Mouse (Mus musculus) embryo, embryonic 9.5 days (tissue): ENCODE data around the gene Ccdc182.

Experiments used
- DNase-seq: peaks from one replicate; pipeline ENCODE4 v3.0.0-alpha.2; 2017; ENCODE audit errors: extremely low spot score

The Ccdc182 gene

GRCm38 (mm10) chr11:88280426-88280836 is 13.4 kb upstream of the Ccdc182 start:
- DNase-seq: peak; percentile 82

GRCm38 (mm10) chr11:88281428-88282119 is 12.3 kb upstream of the Ccdc182 start:
- no peak for DNase-seq

GRCm38 (mm10) chr11:88282516-88282915 is 11.3 kb upstream of the Ccdc182 start:
- no peak for DNase-seq

GRCm38 (mm10) chr11:88286019-88286418 is 7.8 kb upstream of the Ccdc182 start:
- DNase-seq: no peak

GRCm38 (mm10) chr11:88288400-88288799 is 5.5 kb upstream of the Ccdc182 start:
- no peak for DNase-seq

GRCm38 (mm10) chr11:88288805-88289340 is 5.0 kb upstream of the Ccdc182 start:
- no peak for DNase-seq

GRCm38 (mm10) chr11:88291245-88291644 is 2.6 kb upstream of the Ccdc182 start:
- no peak for DNase-seq

- no peak for DNase-seq
Measured at GRCm38 (mm10) chr11:88291688-88292087, 2.2 kb upstream of the Ccdc182 start.

- no peak for DNase-seq
Measured at GRCm38 (mm10) chr11:88294394-88294710, 494 bp downstream of the Ccdc182 start.

- DNase-seq: no peak
Measured at GRCm38 (mm10) chr11:88295298-88295697, 1.4 kb downstream of the Ccdc182 start.

GRCm38 (mm10) chr11:88297526-88297925 is 3.7 kb downstream of the Ccdc182 start:
- peak; percentile 70 for DNase-seq

- DNase-seq: no peak
Measured at GRCm38 (mm10) chr11:88299345-88299744, 5.5 kb downstream of the Ccdc182 start.

GRCm38 (mm10) chr11:88301619-88302018 is 7.8 kb downstream of the Ccdc182 start:
- DNase-seq: no peak

GRCm38 (mm10) chr11:88305759-88306158 is 11.9 kb downstream of the Ccdc182 start:
- DNase-seq: no peak

GRCm38 (mm10) chr11:88307616-88308543 is 14.0 kb downstream of the Ccdc182 start:
- no peak for DNase-seq

GRCm38 (mm10) chr11:88309059-88309700 is 15.3 kb downstream of the Ccdc182 start:
- DNase-seq: no peak

- no peak for DNase-seq
Measured at GRCm38 (mm10) chr11:88310773-88311172, 16.9 kb downstream of the Ccdc182 start.

GRCm38 (mm10) chr11:88311606-88312005 is 17.7 kb downstream of the Ccdc182 start:
- DNase-seq: no peak

- DNase-seq: peak; percentile 69
Measured at GRCm38 (mm10) chr11:88313512-88313911, 19.7 kb downstream of the Ccdc182 start.

- no peak for DNase-seq
Measured at GRCm38 (mm10) chr11:88314471-88314870, 20.6 kb downstream of the Ccdc182 start.

- DNase-seq: no peak
Measured at GRCm38 (mm10) chr11:88315393-88315792, 21.5 kb downstream of the Ccdc182 start.

GRCm38 (mm10) chr11:88318850-88319249 is 25.0 kb downstream of the Ccdc182 start:
- no peak for DNase-seq
